Mouse (Mus musculus) neural tube, embryonic 13.5 days (tissue): ENCODE measurements around the gene Rai14. TPM values are rescaled to one million over a fixed set of nuclear protein-coding genes. Genes with fewer than 3 reads are reported as not detected.

Source experiments
- ATAC-seq: fragments of 200-750 bp; cut with Nextera tagmentation; 2 replicates; pipeline ENCODE4 v1.8.0; 2017; ENCODE audit warnings: low read depth, mild to moderate bottlenecking, moderate TSS enrichment, moderate library complexity
- H3K27ac ChIP-seq: fragments of 300-500 bp; sonication (generic); replicated peaks from 2 replicates; pipeline ENCODE4 v1.5.1; 2015; ENCODE audit warnings: moderate library complexity, mild to moderate bottlenecking, inconsistent platforms
- H3K27me3 ChIP-seq: fragments of 300-500 bp; sonication (generic); 2 replicates; pipeline ENCODE4 v1.6.1; 2015; ENCODE audit warnings: mild to moderate bottlenecking, inconsistent platforms
- H3K36me3 ChIP-seq: fragments of 300-500 bp; sonication (generic); 2 replicates; pipeline ENCODE4 v1.6.1; 2015; ENCODE audit warnings: mild to moderate bottlenecking, inconsistent platforms
- H3K4me1 ChIP-seq: fragments of 300-500 bp; sonication (generic); replicated peaks from 2 replicates; pipeline ENCODE4 v1.6.1; 2015; ENCODE audit warnings: inconsistent platforms
- H3K4me2 ChIP-seq: fragments of 300-500 bp; sonication (generic); 2 replicates; pipeline ENCODE4 v1.6.1; 2015; ENCODE audit warnings: inconsistent platforms, mild to moderate bottlenecking, moderate library complexity
- H3K4me3 ChIP-seq: fragments of 300-500 bp; sonication (generic); 2 replicates; pipeline ENCODE4 v1.5.1; 2015; ENCODE audit warnings: mild to moderate bottlenecking, inconsistent platforms
- H3K9ac ChIP-seq: fragments of 300-500 bp; sonication (generic); 2 replicates; pipeline ENCODE4 v1.6.1; 2015; ENCODE audit warnings: moderate library complexity, mild to moderate bottlenecking, inconsistent platforms
- H3K9me3 ChIP-seq: fragments of 300-500 bp; sonication (generic); 2 replicates; pipeline ENCODE4 v1.6.1; 2016; ENCODE audit warnings: inconsistent platforms
- WGBS: fragments of 180-500 bp; shearing (Covaris S2); methylation state at CpG from one replicate; pipeline ENCODE4 v1.1.7; 2015; 5-methylcytosine and 5-hydroxymethylcytosine counted together
- polyA plus RNA-seq: library from polyadenylated mRNA; unstranded; fragments of >200 nt; fragmentation: Nextera tagmentation; extraction: Ambion mirVana; gene quantifications from 2 replicates; pipeline ENCODE4 v1.2.1, GENCODE M21; 2015

The Rai14 gene
- polyA plus RNA-seq, 1 experiment from 2014 or later, result 19.9 TPM

- 0 out of 2 replicates have a peak, but pooled peaks cover 3% of the 10 kb centered on the region for H3K36me3 ChIP-seq
- H3K27me3 ChIP-seq, result no peaks in the 10 kb centered on the region
- H3K9ac ChIP-seq, result no peak overlapping the region
- H3K4me2 ChIP-seq, result no peak overlapping the region
- H3K4me3 ChIP-seq, result no peak overlapping the region
- 26% methylated on average over 5 of the region's 5 CpGs for WGBS
- H3K27ac ChIP-seq, result no peak overlapping the region
- H3K4me1 ChIP-seq, result peaks cover 29% of the 10 kb centered on the region
- H3K9me3 ChIP-seq, result no peaks in the 10 kb centered on the region
- ATAC-seq, result peak; percentile 62; the same call in 1 of the 2 replicates
These were observed 8.7 kb downstream of the Rai14 start for GRCm38 (mm10) chr15:10705752-10706151.

GRCm38 (mm10) chr15:10704328-10704727 is 10.1 kb downstream of the Rai14 start:
- no peak overlapping the region for H3K9ac ChIP-seq
- H3K27me3 ChIP-seq, result no peaks in the 10 kb centered on the region
- no peak overlapping the region for H3K4me3 ChIP-seq
- H3K27ac ChIP-seq, result no peak overlapping the region
- H3K4me2 ChIP-seq, result no peak overlapping the region
- ATAC-seq, result no peak
- H3K36me3 ChIP-seq, result 0 out of 2 replicates have a peak, but pooled peaks cover 3% of the 10 kb centered on the region
- H3K9me3 ChIP-seq, result no peaks in the 10 kb centered on the region
- peaks cover 29% of the 10 kb centered on the region for H3K4me1 ChIP-seq
- 88% methylated on average over 8 of the region's 8 CpGs for WGBS

GRCm38 (mm10) chr15:10701571-10701970 is 12.9 kb downstream of the Rai14 start:
- ATAC-seq, result no peak
- no peaks in the 10 kb centered on the region for H3K27me3 ChIP-seq
- no peak overlapping the region for H3K27ac ChIP-seq
- no peak overlapping the region for H3K9ac ChIP-seq
- H3K9me3 ChIP-seq, result no peaks in the 10 kb centered on the region
- H3K4me3 ChIP-seq, result no peak overlapping the region
- WGBS, result 92% methylated on average over 5 of the region's 5 CpGs
- H3K4me2 ChIP-seq, result no peak overlapping the region
- H3K36me3 ChIP-seq, result no peaks in the 10 kb centered on the region
- peaks cover 33% of the 10 kb centered on the region for H3K4me1 ChIP-seq

- Histone ChIP-seq H3K27ac (no peak overlapping the region), H3K36me3 (no peaks in the 10 kb centered on the region), H3K27me3 (no peaks in the 10 kb centered on the region), H3K9ac (no peak overlapping the region), H3K4me1 (peaks cover 29% of the 10 kb centered on the region), H3K9me3 (no peaks in the 10 kb centered on the region), H3K4me3 (no peak overlapping the region), H3K4me2 (no peak overlapping the region)
- WGBS, result 91% methylated on average over 9 of the region's 9 CpGs
- ATAC-seq, result no peak
These were observed 13.4 kb downstream of the Rai14 start for GRCm38 (mm10) chr15:10700891-10701466.

- Histone ChIP-seq H3K9me3 (no peaks in the 10 kb centered on the region), H3K27me3 (no peaks in the 10 kb centered on the region), H3K9ac (no peak overlapping the region), H3K4me2 (no peak overlapping the region), H3K4me1 (peaks cover 27% of the 10 kb centered on the region), H3K36me3 (no peaks in the 10 kb centered on the region), H3K4me3 (no peak overlapping the region), H3K27ac (no peak overlapping the region)
- 69% methylated on average over 8 of the region's 8 CpGs for WGBS
- no peak for ATAC-seq
These were observed 17.8 kb downstream of the Rai14 start for GRCm38 (mm10) chr15:10696478-10697234.

- Histone ChIP-seq H3K9me3 (no peaks in the 10 kb centered on the region), H3K4me3 (no peak overlapping the region), H3K27me3 (no peaks in the 10 kb centered on the region), H3K27ac (no peak overlapping the region), H3K36me3 (peaks cover 11% of the 10 kb centered on the region; the same call in 1 of the 2 replicates), H3K9ac (no peak overlapping the region), H3K4me1 (peaks cover 38% of the 10 kb centered on the region), H3K4me2 (no peak overlapping the region)
- ATAC-seq, result no peak
- WGBS, result 67% methylated on average over 4 of the region's 4 CpGs
These were observed 21.8 kb downstream of the Rai14 start for GRCm38 (mm10) chr15:10692627-10693026.

GRCm38 (mm10) chr15:10691481-10691880 is 22.9 kb downstream of the Rai14 start:
- Histone ChIP-seq H3K36me3 (peaks cover 11% of the 10 kb centered on the region; the same call in 1 of the 2 replicates), H3K4me1 (peaks cover 33% of the 10 kb centered on the region), H3K27me3 (no peaks in the 10 kb centered on the region), H3K9ac (no peak overlapping the region), H3K4me2 (no peak overlapping the region), H3K9me3 (no peaks in the 10 kb centered on the region), H3K27ac (no peak overlapping the region), H3K4me3 (no peak overlapping the region)
- WGBS, result 49% methylated on average over 6 of the region's 6 CpGs
- ATAC-seq, result no peak

GRCm38 (mm10) chr15:10690973-10691372 is 23.5 kb downstream of the Rai14 start:
- no peak overlapping the region for H3K27ac ChIP-seq
- no peak overlapping the region for H3K4me2 ChIP-seq
- H3K9me3 ChIP-seq, result no peaks in the 10 kb centered on the region
- no peak overlapping the region for H3K9ac ChIP-seq
- 79% methylated on average over 5 of the region's 5 CpGs for WGBS
- H3K27me3 ChIP-seq, result no peaks in the 10 kb centered on the region
- no peak overlapping the region for H3K4me3 ChIP-seq
- H3K36me3 ChIP-seq, result peaks cover 11% of the 10 kb centered on the region; the same call in 1 of the 2 replicates
- peaks cover 32% of the 10 kb centered on the region for H3K4me1 ChIP-seq
- ATAC-seq, result no peak

- H3K4me2 ChIP-seq, result no peak overlapping the region
- 90% methylated on average over 13 of the region's 13 CpGs for WGBS
- H3K9me3 ChIP-seq, result no peaks in the 10 kb centered on the region
- H3K36me3 ChIP-seq, result peaks cover 11% of the 10 kb centered on the region; the same call in 1 of the 2 replicates
- H3K27ac ChIP-seq, result no peak overlapping the region
- H3K27me3 ChIP-seq, result no peaks in the 10 kb centered on the region
- H3K4me3 ChIP-seq, result no peak overlapping the region
- no peak for ATAC-seq
- H3K9ac ChIP-seq, result no peak overlapping the region
- H3K4me1 ChIP-seq, result peaks cover 38% of the 10 kb centered on the region
These were observed 24.2 kb downstream of the Rai14 start for GRCm38 (mm10) chr15:10690219-10690618.

GRCm38 (mm10) chr15:10689304-10689703 is 25.1 kb downstream of the Rai14 start:
- H3K27ac ChIP-seq, result no peak overlapping the region
- WGBS, result 95% methylated on average over 11 of the region's 11 CpGs
- H3K36me3 ChIP-seq, result peaks cover 11% of the 10 kb centered on the region; the same call in 1 of the 2 replicates
- H3K27me3 ChIP-seq, result no peaks in the 10 kb centered on the region
- no peak for ATAC-seq
- no peak overlapping the region for H3K4me2 ChIP-seq
- no peak overlapping the region for H3K9ac ChIP-seq
- no peak overlapping the region for H3K4me3 ChIP-seq
- H3K9me3 ChIP-seq, result no peaks in the 10 kb centered on the region
- H3K4me1 ChIP-seq, result peaks cover 38% of the 10 kb centered on the region

GRCm38 (mm10) chr15:10688686-10689085 is 25.7 kb downstream of the Rai14 start:
- no peaks in the 10 kb centered on the region for H3K9me3 ChIP-seq
- H3K4me2 ChIP-seq, result no peak overlapping the region
- H3K27me3 ChIP-seq, result no peaks in the 10 kb centered on the region
- ATAC-seq, result no peak
- peaks cover 11% of the 10 kb centered on the region; the same call in 1 of the 2 replicates for H3K36me3 ChIP-seq
- WGBS, result 76% methylated on average over 5 of the region's 5 CpGs
- H3K4me1 ChIP-seq, result peaks cover 34% of the 10 kb centered on the region
- H3K4me3 ChIP-seq, result no peak overlapping the region
- H3K9ac ChIP-seq, result no peak overlapping the region
- no peak overlapping the region for H3K27ac ChIP-seq

GRCm38 (mm10) chr15:10687365-10687764 is 27.1 kb downstream of the Rai14 start:
- no peaks in the 10 kb centered on the region for H3K27me3 ChIP-seq
- WGBS, result 69% methylated on average over 7 of the region's 7 CpGs
- no peaks in the 10 kb centered on the region for H3K9me3 ChIP-seq
- H3K4me3 ChIP-seq, result no peak overlapping the region
- H3K36me3 ChIP-seq, result peaks cover 11% of the 10 kb centered on the region; the same call in 1 of the 2 replicates
- H3K4me1 ChIP-seq, result peaks cover 23% of the 10 kb centered on the region
- no peak for ATAC-seq
- H3K27ac ChIP-seq, result no peak overlapping the region
- no peak overlapping the region for H3K4me2 ChIP-seq
- no peak overlapping the region for H3K9ac ChIP-seq
